Mouse (Mus musculus): Measurements from ENCODE around the gene Obsl1. TPM values are rescaled to one million over a fixed set of nuclear protein-coding genes. Genes with fewer than 3 reads are reported as not detected.
A peak's percentile ranks its signal among the peaks of the same experiment; 100 is the strongest.

Obsl1 gene
- polyA plus RNA-seq, 1 experiment: 20.7 TPM

GRCm38 (mm10) chr1:75478497-75478896 lies 27.8 kb downstream of the Obsl1 start:
- H3K4me1 ChIP-seq (ENCODE audit: control insufficient read depth, insufficient read depth, low read length): peaks cover 14% of the 10 kb centered on the region; the same call in 1 of the 2 replicates
- H3K4me3 ChIP-seq (replicated peaks; ENCODE audit: extremely low read depth, low read depth, low read length): peak overlapping the region; percentile 89
- TF ChIP-seq POLR2A (IDR thresholded peaks at IDR 0.05; ENCODE audit: borderline replicate concordance, extremely low read depth, low read depth, low read length): no peak
- TF ChIP-seq CTCF (IDR thresholded peaks at IDR 0.05; ENCODE audit: insufficient read depth, low read length): no peak
- WGBS: under 1% methylated on average over 25 of the region's 25 CpGs
- DNase-seq: no peak

- Histone ChIP-seq H3K4me1 (ENCODE audit: control insufficient read depth, insufficient read depth, low read length) (peaks cover 14% of the 10 kb centered on the region; the same call in 1 of the 2 replicates), H3K4me3 (replicated peaks; ENCODE audit: extremely low read depth, low read depth, low read length) (no peak overlapping the region)
- WGBS: 44% methylated on average over 3 of the region's 3 CpGs
- TF ChIP-seq POLR2A (IDR thresholded peaks at IDR 0.05; ENCODE audit: borderline replicate concordance, extremely low read depth, low read depth, low read length) (no peak), CTCF (IDR thresholded peaks at IDR 0.05; ENCODE audit: insufficient read depth, low read length) (no peak)
- no peak for DNase-seq
These were observed 28.3 kb downstream of the Obsl1 start for GRCm38 (mm10) chr1:75477966-75478290.

GRCm38 (mm10) chr1:75477264-75477965 lies 28.8 kb downstream of the Obsl1 start:
- 16% methylated on average over 35 of the region's 35 CpGs for WGBS
- TF ChIP-seq POLR2A (IDR thresholded peaks at IDR 0.05; ENCODE audit: borderline replicate concordance, extremely low read depth, low read depth, low read length) (no peak), CTCF (IDR thresholded peaks at IDR 0.05; ENCODE audit: insufficient read depth, low read length) (peak; percentile 62)
- no peak overlapping the region for H3K4me3 ChIP-seq (replicated peaks; ENCODE audit: extremely low read depth, low read depth, low read length)
- peak; percentile 86 for DNase-seq
- peaks cover 14% of the 10 kb centered on the region; the same call in 1 of the 2 replicates for H3K4me1 ChIP-seq (ENCODE audit: control insufficient read depth, insufficient read depth, low read length)

- Histone ChIP-seq H3K4me1 (ENCODE audit: control insufficient read depth, insufficient read depth, low read length) (peaks cover 14% of the 10 kb centered on the region; the same call in 1 of the 2 replicates), H3K4me3 (replicated peaks; ENCODE audit: extremely low read depth, low read depth, low read length) (no peak overlapping the region)
- DNase-seq: no peak
- 95% methylated on average over 11 of the region's 11 CpGs for WGBS
- TF ChIP-seq POLR2A (IDR thresholded peaks at IDR 0.05; ENCODE audit: borderline replicate concordance, extremely low read depth, low read depth, low read length) (no peak), CTCF (IDR thresholded peaks at IDR 0.05; ENCODE audit: insufficient read depth, low read length) (no peak)
These were observed 29.8 kb downstream of the Obsl1 start for GRCm38 (mm10) chr1:75476441-75476840.

GRCm38 (mm10) chr1:75469287-75469825 lies 36.9 kb downstream of the Obsl1 start:
- WGBS: 75% methylated on average over 17 of the region's 17 CpGs
- no peak for TF ChIP-seq CTCF (IDR thresholded peaks at IDR 0.05; ENCODE audit: insufficient read depth, low read length)
- no peak for TF ChIP-seq POLR2A (IDR thresholded peaks at IDR 0.05; ENCODE audit: borderline replicate concordance, extremely low read depth, low read depth, low read length)
- no peak for DNase-seq

GRCm38 (mm10) chr1:75467215-75467927 lies 38.9 kb downstream of the Obsl1 start:
- WGBS: 8% methylated on average over 14 of the region's 14 CpGs

More at GRCm38 (mm10) chr1:75469287-75469825, 36.9 kb downstream of the Obsl1 start:
- H3K4me1 ChIP-seq (ENCODE audit: control insufficient read depth, insufficient read depth, low read length): no peaks in the 10 kb centered on the region
- H3K4me3 ChIP-seq (replicated peaks; ENCODE audit: extremely low read depth, low read depth, low read length): no peak overlapping the region

GRCm38 (mm10) chr1:75463652-75464204 lies 42.5 kb downstream of the Obsl1 start:
- Histone ChIP-seq H3K4me3 (replicated peaks; ENCODE audit: extremely low read depth, low read depth, low read length) (no peak overlapping the region), H3K4me1 (ENCODE audit: control insufficient read depth, insufficient read depth, low read length) (0 out of 2 replicates have a peak, but pooled peaks cover 2% of the 10 kb centered on the region)
- no peak for DNase-seq
- TF ChIP-seq CTCF (IDR thresholded peaks at IDR 0.05; ENCODE audit: insufficient read depth, low read length) (no peak), POLR2A (IDR thresholded peaks at IDR 0.05; ENCODE audit: borderline replicate concordance, extremely low read depth, low read depth, low read length) (no peak)
- WGBS: 80% methylated on average over 5 of the region's 5 CpGs

More at GRCm38 (mm10) chr1:75467215-75467927, 38.9 kb downstream of the Obsl1 start:
- Histone ChIP-seq H3K4me1 (ENCODE audit: control insufficient read depth, insufficient read depth, low read length) (no peaks in the 10 kb centered on the region), H3K4me3 (replicated peaks; ENCODE audit: extremely low read depth, low read depth, low read length) (no peak overlapping the region)
- peak; percentile 68 for DNase-seq
- peak; percentile 77 for TF ChIP-seq CTCF (IDR thresholded peaks at IDR 0.05; ENCODE audit: insufficient read depth, low read length)
- no peak for TF ChIP-seq POLR2A (IDR thresholded peaks at IDR 0.05; ENCODE audit: borderline replicate concordance, extremely low read depth, low read depth, low read length)

- 0 out of 2 replicates have a peak, but pooled peaks cover 5% of the 10 kb centered on the region for H3K4me1 ChIP-seq (ENCODE audit: control insufficient read depth, insufficient read depth, low read length)
- no peak for DNase-seq
- no peak for TF ChIP-seq POLR2A (IDR thresholded peaks at IDR 0.05; ENCODE audit: borderline replicate concordance, extremely low read depth, low read depth, low read length)
- 43% methylated on average over 1 of the region's 1 CpGs for WGBS
- no peak overlapping the region for H3K4me3 ChIP-seq (replicated peaks; ENCODE audit: extremely low read depth, low read depth, low read length)
These were observed 43.6 kb downstream of the Obsl1 start for GRCm38 (mm10) chr1:75462636-75463035.

- TF ChIP-seq CTCF (IDR thresholded peaks at IDR 0.05; ENCODE audit: insufficient read depth, low read length) (no peak), POLR2A (IDR thresholded peaks at IDR 0.05; ENCODE audit: borderline replicate concordance, extremely low read depth, low read depth, low read length) (no peak)
- DNase-seq: no peak
- WGBS: 57% methylated on average over 7 of the region's 7 CpGs
- Histone ChIP-seq H3K4me3 (replicated peaks; ENCODE audit: extremely low read depth, low read depth, low read length) (no peak overlapping the region), H3K4me1 (ENCODE audit: control insufficient read depth, insufficient read depth, low read length) (0 out of 2 replicates have a peak, but pooled peaks cover 5% of the 10 kb centered on the region)
These were observed 46.0 kb downstream of the Obsl1 start for GRCm38 (mm10) chr1:75460297-75460696.
